Mouse (Mus musculus) cerebellum, adult 8-10 months (tissue): Measurements from ENCODE around the gene Dach1.

Source experiments
- DNase-seq: peaks from one replicate; pipeline ENCODE4 v3.0.0; 2022

The Dach1 gene

GRCm38 (mm10) chr14:98169421-98170076 is at the start of gene Dach1:
Dach1 (minus strand) TSS chr14:98169765.
- DNase-seq: no peak

GRCm38 (mm10) chr14:98200089-98200488 is 30.5 kb upstream of the Dach1 start:
- no peak for DNase-seq

GRCm38 (mm10) chr14:98181545-98181944 is 12.0 kb upstream of the Dach1 start:
- no peak for DNase-seq

- DNase-seq: no peak
Measured at GRCm38 (mm10) chr14:98173831-98174230, 4.3 kb upstream of the Dach1 start.

- DNase-seq: no peak
Measured at GRCm38 (mm10) chr14:98172394-98172905, 2.9 kb upstream of the Dach1 start.

GRCm38 (mm10) chr14:98171861-98172260 is 2.3 kb upstream of the Dach1 start:
- no peak for DNase-seq

- DNase-seq: no peak
Measured at GRCm38 (mm10) chr14:98168908-98169401, 610 bp downstream of the Dach1 start.

GRCm38 (mm10) chr14:98168039-98168907 is 1.3 kb downstream of the Dach1 start:
- DNase-seq: no peak

- DNase-seq: no peak
Measured at GRCm38 (mm10) chr14:98167186-98168038, 2.2 kb downstream of the Dach1 start.

- no peak for DNase-seq
Measured at GRCm38 (mm10) chr14:98166318-98166976, 3.1 kb downstream of the Dach1 start.

- no peak for DNase-seq
Measured at GRCm38 (mm10) chr14:98156753-98157152, 12.8 kb downstream of the Dach1 start.

- DNase-seq: no peak
Measured at GRCm38 (mm10) chr14:98155725-98156392, 13.7 kb downstream of the Dach1 start.

- no peak for DNase-seq
Measured at GRCm38 (mm10) chr14:98154832-98155422, 14.6 kb downstream of the Dach1 start.

- DNase-seq: no peak
Measured at GRCm38 (mm10) chr14:98141758-98142157, 27.8 kb downstream of the Dach1 start.

- no peak for DNase-seq
Measured at GRCm38 (mm10) chr14:98138873-98139665, 30.5 kb downstream of the Dach1 start.

- DNase-seq: no peak
Measured at GRCm38 (mm10) chr14:98134546-98134945, 35.0 kb downstream of the Dach1 start.

- no peak for DNase-seq
Measured at GRCm38 (mm10) chr14:98123032-98123431, 46.5 kb downstream of the Dach1 start.

GRCm38 (mm10) chr14:98116627-98117026 is 52.9 kb downstream of the Dach1 start:
- DNase-seq: no peak

GRCm38 (mm10) chr14:98113106-98113505 is 56.5 kb downstream of the Dach1 start:
- no peak for DNase-seq

- DNase-seq: no peak
Measured at GRCm38 (mm10) chr14:98109929-98110328, 59.6 kb downstream of the Dach1 start.
